Mouse (Mus musculus) hindbrain, embryonic 15.5 days (tissue): Measurements from ENCODE around the gene Adora3. TPM values are rescaled to one million over a fixed set of nuclear protein-coding genes. Genes with fewer than 3 reads are reported as not detected.

Source experiments
- ATAC-seq: fragments of 200-750 bp; cut with Nextera tagmentation; 2 replicates; pipeline ENCODE4 v1.8.0; 2017; ENCODE audit warnings: low read depth, moderate number of reproducible peaks, moderate TSS enrichment; ENCODE audit not compliant: low FRiP score
- H3K27ac ChIP-seq: fragments of 300-500 bp; sonication (generic); replicated peaks from 2 replicates; pipeline ENCODE4 v1.5.1; 2015; ENCODE audit warnings: mild to moderate bottlenecking, inconsistent platforms
- H3K27me3 ChIP-seq: fragments of 300-500 bp; sonication (generic); 2 replicates; pipeline ENCODE4 v1.6.1; 2015; ENCODE audit warnings: control low read depth, inconsistent platforms
- H3K36me3 ChIP-seq: fragments of 300-500 bp; sonication (generic); 2 replicates; pipeline ENCODE4 v1.6.1; 2015; ENCODE audit warnings: control low read depth, inconsistent platforms
- H3K4me1 ChIP-seq: fragments of 300-500 bp; sonication (generic); replicated peaks from 2 replicates; pipeline ENCODE4 v1.6.1; 2015; ENCODE audit warnings: control low read depth, inconsistent platforms
- H3K4me2 ChIP-seq: fragments of 300-500 bp; sonication (generic); 2 replicates; pipeline ENCODE4 v1.6.1; 2015; ENCODE audit warnings: moderate library complexity, mild to moderate bottlenecking, inconsistent platforms
- H3K4me3 ChIP-seq: fragments of 300-500 bp; sonication (generic); 2 replicates; pipeline ENCODE4 v1.5.1; 2015; ENCODE audit warnings: mild to moderate bottlenecking, inconsistent platforms
- H3K9ac ChIP-seq: fragments of 300-500 bp; sonication (generic); 2 replicates; pipeline ENCODE4 v1.6.1; 2015; ENCODE audit warnings: inconsistent platforms
- H3K9me3 ChIP-seq: fragments of 300-500 bp; sonication (generic); 2 replicates; pipeline ENCODE4 v1.6.1; 2016; ENCODE audit warnings: control low read depth, inconsistent platforms
- WGBS: fragments of 180-500 bp; shearing (Covaris S2); methylation state at CpG from one replicate; pipeline ENCODE4 v1.1.7; 2015; 5-methylcytosine and 5-hydroxymethylcytosine counted together
- polyA plus RNA-seq: library from polyadenylated mRNA; unstranded; fragments of >200 nt; fragmentation: Nextera tagmentation; extraction: Ambion mirVana; gene quantifications from 2 replicates; pipeline ENCODE4 v1.2.1, GENCODE M21; 2015

Adora3 gene
- polyA plus RNA-seq, 1 experiment from 2014 or later = 0.18 TPM

DNA sequence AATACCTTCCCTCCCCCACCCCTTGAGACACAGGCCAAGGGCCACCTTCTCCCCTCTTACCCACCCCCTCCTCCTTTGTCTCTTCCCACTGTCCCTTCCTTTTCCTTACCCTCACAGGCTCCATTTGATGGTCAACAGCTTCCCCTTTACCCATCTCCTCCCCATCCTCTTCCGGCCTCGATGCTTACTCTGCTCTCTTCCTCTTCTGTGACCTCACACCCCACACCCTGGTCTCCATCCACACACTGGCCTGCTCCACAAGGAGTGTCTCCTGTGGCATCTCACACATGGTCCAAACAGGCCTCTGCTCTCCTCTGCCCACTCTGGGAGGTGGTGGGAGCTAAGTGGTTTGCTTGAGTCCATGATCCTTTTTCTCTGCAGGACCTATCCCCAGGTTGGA is 7.3 kb downstream of the Adora3 start:
- WGBS = 90% methylated on average over 2 of the region's 2 CpGs

DNA sequence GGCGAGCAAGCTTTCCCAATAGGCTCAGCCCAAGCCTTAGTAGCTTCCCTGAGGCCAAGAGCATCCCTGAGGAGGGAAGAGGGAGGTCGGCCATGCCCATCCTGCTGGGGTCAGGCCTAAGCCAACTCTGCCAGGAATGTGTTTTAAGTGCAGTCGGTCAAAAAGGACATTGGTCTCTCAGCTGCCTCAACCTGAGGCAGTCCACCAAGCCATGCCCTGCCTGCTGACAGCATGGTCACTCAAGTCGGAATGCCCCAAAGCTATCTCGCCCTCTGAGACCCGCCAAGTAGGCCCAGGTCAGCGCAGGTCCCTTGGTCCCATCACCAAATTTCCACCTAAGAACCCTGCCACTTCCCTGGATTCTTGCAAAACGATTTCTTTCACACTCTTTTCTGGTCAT is 8.1 kb downstream of the Adora3 start:
- Histone ChIP-seq H3K9me3 (no peaks in the 10 kb centered on the region), H3K4me1 (no peaks in the 10 kb centered on the region), H3K9ac (no peak overlapping the region), H3K27ac (no peak overlapping the region), H3K27me3 (no peaks in the 10 kb centered on the region), H3K4me3 (no peak overlapping the region), H3K36me3 (no peaks in the 10 kb centered on the region), H3K4me2 (no peak overlapping the region)
- no peak for ATAC-seq
- 93% methylated on average over 8 of the region's 8 CpGs for WGBS

More for the DNA sequence above, 7.3 kb downstream of the Adora3 start:
- Histone ChIP-seq H3K27me3 (no peaks in the 10 kb centered on the region), H3K4me3 (no peak overlapping the region), H3K9ac (no peak overlapping the region), H3K4me2 (no peak overlapping the region), H3K36me3 (no peaks in the 10 kb centered on the region), H3K9me3 (no peaks in the 10 kb centered on the region), H3K27ac (no peak overlapping the region), H3K4me1 (no peaks in the 10 kb centered on the region)
- no peak for ATAC-seq

- Histone ChIP-seq H3K4me3 (no peak overlapping the region), H3K4me1 (no peaks in the 10 kb centered on the region), H3K36me3 (no peaks in the 10 kb centered on the region), H3K9me3 (no peaks in the 10 kb centered on the region), H3K9ac (no peak overlapping the region), H3K27ac (no peak overlapping the region), H3K4me2 (no peak overlapping the region), H3K27me3 (no peaks in the 10 kb centered on the region)
- WGBS = 80% methylated on average over 3 of the region's 3 CpGs
- no peak for ATAC-seq
Observed at GRCm38 (mm10) chr3:105880419-105880818, 9.8 kb downstream of the Adora3 start.

GRCm38 (mm10) chr3:105882105-105882504 is 11.4 kb downstream of the Adora3 start:
- H3K27ac ChIP-seq = no peak overlapping the region
- no peaks in the 10 kb centered on the region for H3K36me3 ChIP-seq
- no peak overlapping the region for H3K9ac ChIP-seq
- H3K4me3 ChIP-seq = no peak overlapping the region
- H3K4me1 ChIP-seq = no peaks in the 10 kb centered on the region
- no peaks in the 10 kb centered on the region for H3K27me3 ChIP-seq
- 90% methylated on average over 7 of the region's 7 CpGs for WGBS
- no peak overlapping the region for H3K4me2 ChIP-seq
- no peaks in the 10 kb centered on the region for H3K9me3 ChIP-seq
- no peak for ATAC-seq

DNA sequence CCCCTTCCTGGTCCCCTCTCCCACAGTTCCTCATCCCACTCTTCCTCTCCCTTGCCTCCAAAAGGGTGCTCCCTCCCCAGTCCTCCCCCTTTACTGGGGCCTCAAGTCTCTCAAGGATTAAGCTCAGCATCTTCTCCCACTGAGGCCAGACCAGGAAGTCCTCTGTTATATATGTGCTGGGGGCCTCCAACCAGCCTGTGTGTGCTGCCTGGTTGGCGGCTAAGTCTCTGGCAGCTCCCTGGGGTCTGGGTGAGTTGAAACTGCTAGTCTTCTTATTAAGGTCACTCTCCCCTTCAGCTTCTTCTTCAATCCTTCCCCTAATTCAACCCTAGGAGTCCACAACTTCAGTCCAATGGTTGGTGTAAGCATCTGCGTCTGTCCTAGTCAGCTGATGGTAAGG is 12.5 kb downstream of the Adora3 start:
- 91% methylated on average over 2 of the region's 2 CpGs for WGBS
- H3K27me3 ChIP-seq = no peaks in the 10 kb centered on the region
- H3K4me1 ChIP-seq = no peaks in the 10 kb centered on the region
- H3K4me2 ChIP-seq = no peak overlapping the region
- H3K27ac ChIP-seq = no peak overlapping the region
- H3K9ac ChIP-seq = no peak overlapping the region
- H3K36me3 ChIP-seq = no peaks in the 10 kb centered on the region
- no peak overlapping the region for H3K4me3 ChIP-seq
- ATAC-seq = no peak
- no peaks in the 10 kb centered on the region for H3K9me3 ChIP-seq

DNA sequence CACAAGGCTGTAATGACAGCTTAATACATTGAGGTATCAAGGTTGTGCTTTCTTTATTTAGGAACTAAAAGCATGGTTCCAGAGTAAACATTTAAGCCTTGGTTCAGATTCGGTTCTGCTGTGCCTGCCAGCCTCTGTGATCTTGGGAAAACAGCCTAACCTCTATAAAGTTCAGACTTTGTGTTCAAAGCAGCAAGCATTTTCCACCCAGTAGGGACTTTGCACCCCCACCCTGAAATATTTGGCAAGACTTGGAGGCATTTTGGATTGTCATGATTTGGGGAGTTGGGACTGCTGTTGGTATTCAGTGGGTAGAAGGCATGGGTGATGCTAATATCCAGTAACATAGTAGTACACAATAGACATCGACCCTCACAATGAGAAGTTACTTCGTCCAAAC is 18.3 kb downstream of the Adora3 start:
- Histone ChIP-seq H3K9me3 (no peaks in the 10 kb centered on the region), H3K4me3 (no peak overlapping the region), H3K27me3 (no peaks in the 10 kb centered on the region), H3K4me1 (no peaks in the 10 kb centered on the region), H3K36me3 (no peaks in the 10 kb centered on the region), H3K9ac (no peak overlapping the region), H3K4me2 (no peak overlapping the region), H3K27ac (no peak overlapping the region)
- ATAC-seq = no peak
- 85% methylated on average over 3 of the region's 3 CpGs for WGBS

- no peak overlapping the region for H3K27ac ChIP-seq
- no peaks in the 10 kb centered on the region for H3K9me3 ChIP-seq
- ATAC-seq = no peak
- no peak overlapping the region for H3K9ac ChIP-seq
- H3K27me3 ChIP-seq = no peaks in the 10 kb centered on the region
- H3K4me3 ChIP-seq = no peak overlapping the region
- H3K36me3 ChIP-seq = no peaks in the 10 kb centered on the region
- H3K4me2 ChIP-seq = no peak overlapping the region
- 71% methylated on average over 4 of the region's 4 CpGs for WGBS
- no peaks in the 10 kb centered on the region for H3K4me1 ChIP-seq
Observed at GRCm38 (mm10) chr3:105890220-105890619, 19.6 kb downstream of the Adora3 start.

- WGBS = 76% methylated on average over 3 of the region's 3 CpGs
- no peak overlapping the region for H3K27ac ChIP-seq
- no peak overlapping the region for H3K4me2 ChIP-seq
- H3K9me3 ChIP-seq = no peaks in the 10 kb centered on the region
- no peaks in the 10 kb centered on the region for H3K27me3 ChIP-seq
- no peaks in the 10 kb centered on the region for H3K4me1 ChIP-seq
- H3K36me3 ChIP-seq = no peaks in the 10 kb centered on the region
- no peak overlapping the region for H3K4me3 ChIP-seq
- H3K9ac ChIP-seq = no peak overlapping the region
- no peak for ATAC-seq
Observed at GRCm38 (mm10) chr3:105891141-105891540, 20.5 kb downstream of the Adora3 start.

GRCm38 (mm10) chr3:105891760-105892571 is 21.3 kb downstream of the Adora3 start:
- Histone ChIP-seq H3K4me1 (no peaks in the 10 kb centered on the region), H3K27me3 (no peaks in the 10 kb centered on the region), H3K4me2 (no peak overlapping the region), H3K36me3 (no peaks in the 10 kb centered on the region), H3K9me3 (no peaks in the 10 kb centered on the region), H3K27ac (no peak overlapping the region), H3K9ac (no peak overlapping the region), H3K4me3 (no peak overlapping the region)
- no peak for ATAC-seq
- WGBS = 86% methylated on average over 10 of the region's 10 CpGs

DNA sequence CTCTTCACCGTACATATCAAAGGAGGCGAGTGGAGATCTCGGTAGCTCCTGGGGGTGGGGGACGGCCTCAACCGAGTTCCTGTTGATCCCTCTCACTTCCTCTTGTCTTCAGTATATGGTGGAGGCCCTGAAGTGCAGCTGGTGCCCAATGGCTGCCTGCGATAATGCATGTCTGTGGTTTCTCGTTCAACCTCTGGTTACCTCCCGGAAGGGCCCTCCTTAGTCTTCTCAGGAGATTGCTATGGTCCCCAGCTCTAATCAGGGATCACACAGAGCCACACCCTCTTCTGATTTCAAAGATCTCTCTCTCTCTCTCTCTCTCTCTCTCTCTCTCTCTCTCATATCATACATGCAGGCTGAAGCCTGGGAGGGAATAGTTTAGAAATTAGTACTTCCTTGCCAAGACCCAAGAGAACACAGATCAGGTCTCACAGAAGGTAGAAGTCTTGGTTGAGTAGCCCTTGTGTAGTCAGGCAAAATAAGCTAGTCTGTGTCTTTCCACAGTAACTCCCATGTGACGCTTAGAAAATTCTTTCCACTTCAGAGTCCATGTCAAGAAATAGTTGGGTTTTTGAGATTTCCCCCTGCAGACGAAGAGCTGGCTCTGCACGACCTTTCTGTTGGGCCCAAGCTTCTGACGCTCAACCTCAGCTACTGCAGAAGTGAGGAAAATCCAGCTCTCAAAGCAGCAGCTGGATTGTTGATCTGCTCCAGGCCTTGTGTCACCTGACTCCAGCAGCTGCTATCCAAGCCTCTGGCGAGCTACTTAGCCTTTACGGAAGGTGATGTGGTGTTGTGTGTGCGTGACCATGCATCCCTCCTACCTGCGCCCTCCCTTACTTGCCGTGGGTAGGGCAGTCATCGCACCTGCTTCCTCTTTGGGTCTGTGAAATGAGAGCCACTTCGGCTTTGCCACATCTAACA is 22.2 kb downstream of the Adora3 start:
- H3K36me3 ChIP-seq = no peaks in the 10 kb centered on the region
- no peak for ATAC-seq
- 91% methylated on average over 19 of the region's 19 CpGs for WGBS
- no peaks in the 10 kb centered on the region for H3K9me3 ChIP-seq
- no peak overlapping the region for H3K4me3 ChIP-seq
- H3K27me3 ChIP-seq = no peaks in the 10 kb centered on the region
- no peaks in the 10 kb centered on the region for H3K4me1 ChIP-seq
- no peak overlapping the region for H3K4me2 ChIP-seq
- H3K27ac ChIP-seq = no peak overlapping the region
- no peak overlapping the region for H3K9ac ChIP-seq

GRCm38 (mm10) chr3:105893941-105894391 is 23.3 kb downstream of the Adora3 start:
- ATAC-seq = no peak
- Histone ChIP-seq H3K4me2 (no peak overlapping the region), H3K4me1 (no peaks in the 10 kb centered on the region), H3K4me3 (no peak overlapping the region), H3K27ac (no peak overlapping the region), H3K9me3 (no peaks in the 10 kb centered on the region), H3K27me3 (no peaks in the 10 kb centered on the region), H3K36me3 (no peaks in the 10 kb centered on the region), H3K9ac (no peak overlapping the region)
- WGBS = 73% methylated on average over 6 of the region's 6 CpGs
